Mouse (Mus musculus) WW6 (cell line): ENCODE measurements around the gene Tnfrsf18.

Experiments
- DNase-seq: peaks from one replicate; pipeline ENCODE4 v3.0.0-alpha.2; 2013; ENCODE audit warnings: low read depth, low spot score

Tnfrsf18 gene

GRCm38 (mm10) chr4:156076911-156077382, 51.0 kb downstream of the Tnfrsf18 start:
- DNase-seq = no peak

- DNase-seq = no peak
These were observed 51.7 kb downstream of the Tnfrsf18 start for GRCm38 (mm10) chr4:156077499-156078301.
